Mouse (Mus musculus): ENCODE measurements around the gene Cbfa2t3. TPM values are rescaled to one million over a fixed set of nuclear protein-coding genes. Genes with fewer than 3 reads are reported as not detected.
A peak's percentile ranks its signal among the peaks of the same experiment; 100 is the strongest.

The Cbfa2t3 gene
- total and polyA plus RNA-seq, 2 experiments from 2014 or later: 10.0 to 12.6 TPM

DNA sequence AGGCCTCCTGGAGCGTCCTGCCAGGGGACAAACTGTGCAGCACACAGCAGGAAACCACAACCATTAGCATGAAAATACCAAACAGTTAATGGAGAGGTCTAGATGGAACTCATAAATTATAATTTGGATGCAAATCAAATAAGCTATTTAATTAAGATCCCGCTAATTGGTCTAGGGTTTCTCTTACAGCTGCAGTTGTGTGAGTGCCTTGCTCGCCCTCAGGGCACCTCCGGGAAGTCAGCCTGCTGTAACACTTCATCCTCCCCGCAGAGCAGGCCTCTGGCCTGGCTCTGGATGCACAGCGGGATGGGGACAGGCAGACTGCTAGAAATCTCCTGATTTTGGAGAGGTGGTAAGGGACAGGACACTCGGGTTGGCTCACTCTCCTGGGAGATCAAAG lies 112.7 kb downstream of the Cbfa2t3 start:
- no peak overlapping the region for H3K4me2 ChIP-seq (ENCODE audit: low read depth, low read length)
- no peaks in the 10 kb centered on the region for H3K36me3 ChIP-seq (ENCODE audit: insufficient read depth, low read length)
- no peak for TF ChIP-seq CTCF (IDR thresholded peaks at IDR 0.05; ENCODE audit: low read depth)
- no peaks in the 10 kb centered on the region for H3K4me1 ChIP-seq (ENCODE audit: insufficient read depth, low read length)
- no peak overlapping the region for H3K9ac ChIP-seq (replicated peaks; ENCODE audit: low read length)
- H3K27ac ChIP-seq: no peak overlapping the region
- H3K9me3 ChIP-seq (ENCODE audit: low read length): no peaks in the 10 kb centered on the region
- WGBS: 55% methylated on average over 7 of the region's 7 CpGs
- no peak for ATAC-seq
- no peak for DNase-seq (ENCODE audit: low spot score)
- H3K27me3 ChIP-seq (ENCODE audit: insufficient read depth, low read length): no peaks in the 10 kb centered on the region
- no peak overlapping the region for H3K4me3 ChIP-seq (ENCODE audit: low read length)

- TF ChIP-seq CTCF (IDR thresholded peaks at IDR 0.05; ENCODE audit: low read depth): no peak
- no peak for ATAC-seq
- Histone ChIP-seq H3K9ac (replicated peaks; ENCODE audit: low read length) (no peak overlapping the region), H3K9me3 (ENCODE audit: low read length) (no peaks in the 10 kb centered on the region), H3K27me3 (ENCODE audit: insufficient read depth, low read length) (no peaks in the 10 kb centered on the region), H3K4me1 (ENCODE audit: insufficient read depth, low read length) (no peaks in the 10 kb centered on the region), H3K36me3 (ENCODE audit: insufficient read depth, low read length) (no peaks in the 10 kb centered on the region), H3K4me3 (ENCODE audit: low read length) (no peak overlapping the region), H3K27ac (no peak overlapping the region), H3K4me2 (ENCODE audit: low read depth, low read length) (no peak overlapping the region)
- DNase-seq (ENCODE audit: low spot score): no peak
- WGBS: 73% methylated on average over 14 of the region's 14 CpGs
Observed at GRCm38 (mm10) chr8:122585411-122585891, 113.5 kb downstream of the Cbfa2t3 start.

DNA sequence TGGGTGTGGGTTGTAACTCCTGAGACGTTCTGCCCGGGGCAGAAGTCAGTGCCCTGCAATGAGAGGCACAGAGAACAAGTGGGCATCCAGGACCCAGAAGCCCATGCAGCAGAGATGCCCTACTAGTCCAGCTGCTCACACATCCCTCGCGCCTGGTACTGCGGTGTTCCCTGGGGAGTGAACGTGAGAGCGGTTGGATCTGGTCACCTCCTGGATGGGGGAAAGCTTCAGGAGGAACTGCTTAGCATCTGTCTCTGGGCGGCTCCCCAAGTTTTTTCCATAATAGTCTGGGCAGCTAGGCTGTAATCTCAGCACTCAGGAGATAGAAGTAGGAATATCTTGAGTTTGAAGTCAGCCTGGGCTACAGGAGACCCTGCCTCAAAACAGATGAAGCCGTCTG lies 113.9 kb downstream of the Cbfa2t3 start:
- ATAC-seq (no peak), DNase-seq (ENCODE audit: low spot score) (no peak)
- Histone ChIP-seq H3K4me1 (ENCODE audit: insufficient read depth, low read length) (no peaks in the 10 kb centered on the region), H3K4me2 (ENCODE audit: low read depth, low read length) (no peak overlapping the region), H3K27ac (no peak overlapping the region), H3K9ac (replicated peaks; ENCODE audit: low read length) (no peak overlapping the region), H3K36me3 (ENCODE audit: insufficient read depth, low read length) (no peaks in the 10 kb centered on the region), H3K27me3 (ENCODE audit: insufficient read depth, low read length) (no peaks in the 10 kb centered on the region), H3K4me3 (ENCODE audit: low read length) (no peak overlapping the region), H3K9me3 (ENCODE audit: low read length) (no peaks in the 10 kb centered on the region)
- WGBS: 86% methylated on average over 9 of the region's 9 CpGs
- TF ChIP-seq CTCF (IDR thresholded peaks at IDR 0.05; ENCODE audit: low read depth): no peak

DNA sequence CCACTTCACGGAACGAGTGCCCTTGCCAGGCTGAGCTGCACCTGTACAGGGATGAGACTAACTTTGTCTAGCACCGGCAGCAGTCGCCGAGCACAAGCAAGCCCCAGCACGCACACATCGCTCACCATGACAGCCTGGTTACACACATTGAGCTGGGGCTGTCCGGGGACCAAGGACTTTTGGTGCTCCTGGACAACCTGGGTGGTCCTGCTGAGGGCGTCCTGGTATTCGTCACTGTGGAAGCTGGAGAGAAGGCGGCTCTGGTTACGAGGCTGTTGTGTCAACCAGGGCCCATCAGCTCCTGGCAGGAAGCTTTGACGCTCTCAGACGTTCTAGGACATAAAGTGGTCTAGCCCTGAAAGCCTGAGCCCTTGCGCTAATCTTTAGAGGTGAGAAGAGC lies 118.0 kb downstream of the Cbfa2t3 start:
- ATAC-seq (no peak), DNase-seq (ENCODE audit: low spot score) (no peak)
- WGBS: 79% methylated on average over 14 of the region's 15 CpGs
- Histone ChIP-seq H3K4me2 (ENCODE audit: low read depth, low read length) (no peak overlapping the region), H3K4me1 (ENCODE audit: insufficient read depth, low read length) (peaks cover 7% of the 10 kb centered on the region), H3K4me3 (ENCODE audit: low read length) (no peak overlapping the region), H3K36me3 (ENCODE audit: insufficient read depth, low read length) (no peaks in the 10 kb centered on the region; the same call in 1 of the 2 replicates), H3K9me3 (ENCODE audit: low read length) (no peaks in the 10 kb centered on the region), H3K27ac (no peak overlapping the region), H3K9ac (replicated peaks; ENCODE audit: low read length) (no peak overlapping the region), H3K27me3 (ENCODE audit: insufficient read depth, low read length) (no peaks in the 10 kb centered on the region)
- TF ChIP-seq CTCF (IDR thresholded peaks at IDR 0.05; ENCODE audit: low read depth): no peak

DNA sequence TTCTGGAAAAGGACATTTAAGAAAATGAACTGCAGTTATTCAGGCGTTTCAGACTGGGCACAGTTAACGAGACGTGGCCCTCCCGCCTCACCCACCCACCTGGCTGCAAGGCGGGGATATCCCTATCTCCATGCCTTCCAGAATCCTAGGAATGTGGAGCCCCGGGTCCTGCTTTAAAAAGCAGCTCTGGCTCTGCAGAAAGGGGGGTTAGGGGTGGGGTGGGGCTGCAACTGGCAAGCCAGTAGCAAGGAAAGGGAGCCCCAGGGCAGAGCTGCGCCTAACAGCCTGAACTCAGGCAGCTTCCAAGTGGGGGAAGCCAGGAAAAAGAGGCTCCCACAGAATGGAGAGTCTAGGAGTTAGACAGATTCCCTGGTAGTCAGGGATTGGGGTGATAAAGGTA lies 119.7 kb downstream of the Cbfa2t3 start:
- no peaks in the 10 kb centered on the region; the same call in 1 of the 2 replicates for H3K36me3 ChIP-seq (ENCODE audit: insufficient read depth, low read length)
- H3K9me3 ChIP-seq (ENCODE audit: low read length): no peaks in the 10 kb centered on the region
- peaks cover 24% of the 10 kb centered on the region for H3K4me1 ChIP-seq (ENCODE audit: insufficient read depth, low read length)
- no peak for TF ChIP-seq CTCF (IDR thresholded peaks at IDR 0.05; ENCODE audit: low read depth)
- H3K4me2 ChIP-seq (ENCODE audit: low read depth, low read length): no peak overlapping the region
- 34% methylated on average over 7 of the region's 7 CpGs for WGBS
- ATAC-seq (no peak), DNase-seq (ENCODE audit: low spot score) (no peak)
- no peak overlapping the region for H3K9ac ChIP-seq (replicated peaks; ENCODE audit: low read length)
- H3K27ac ChIP-seq: no peak overlapping the region
- H3K4me3 ChIP-seq (ENCODE audit: low read length): no peak overlapping the region
- H3K27me3 ChIP-seq (ENCODE audit: insufficient read depth, low read length): no peaks in the 10 kb centered on the region

DNA sequence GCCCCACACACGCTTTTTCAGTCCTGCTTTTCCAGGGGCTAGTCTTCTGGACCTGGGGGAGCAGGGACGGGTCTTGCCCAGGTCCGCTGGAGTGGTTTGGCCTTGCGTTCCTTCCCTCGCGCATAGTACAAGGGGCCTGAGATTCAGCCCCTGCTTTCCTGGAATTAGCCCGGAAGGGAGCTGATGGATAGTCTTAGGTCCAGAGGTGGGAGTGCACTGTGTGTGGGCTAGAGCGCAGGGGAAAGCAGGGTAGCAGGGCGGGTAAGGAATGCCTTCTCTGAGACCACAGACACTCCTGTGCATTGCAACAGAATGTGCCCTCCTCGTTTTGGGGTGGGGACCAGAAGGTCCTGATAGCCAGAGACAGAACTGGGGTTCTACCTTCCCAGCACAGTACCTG lies 121.8 kb downstream of the Cbfa2t3 start:
- Histone ChIP-seq H3K9me3 (ENCODE audit: low read length) (no peaks in the 10 kb centered on the region), H3K27me3 (ENCODE audit: insufficient read depth, low read length) (no peaks in the 10 kb centered on the region), H3K4me2 (ENCODE audit: low read depth, low read length) (peak overlapping the region; percentile 74), H3K4me3 (ENCODE audit: low read length) (peak overlapping the region; percentile 45), H3K27ac (peak overlapping the region; percentile 70), H3K4me1 (ENCODE audit: insufficient read depth, low read length) (peaks cover 24% of the 10 kb centered on the region), H3K36me3 (ENCODE audit: insufficient read depth, low read length) (no peaks in the 10 kb centered on the region; the same call in 1 of the 2 replicates), H3K9ac (replicated peaks; ENCODE audit: low read length) (peak overlapping the region; percentile 82)
- ATAC-seq (peak; percentile 25), DNase-seq (ENCODE audit: low spot score) (no peak)
- WGBS: 38% methylated on average over 10 of the region's 10 CpGs
- TF ChIP-seq CTCF (IDR thresholded peaks at IDR 0.05; ENCODE audit: low read depth): no peak

GRCm38 (mm10) chr8:122576648-122577022 lies 122.3 kb downstream of the Cbfa2t3 start, which contains the start of gene Aprt:
Aprt (minus strand) TSS chr8:122576909.
- H3K27me3 ChIP-seq (ENCODE audit: insufficient read depth, low read length): no peaks in the 10 kb centered on the region
- H3K9ac ChIP-seq (replicated peaks; ENCODE audit: low read length): peak within 1 kb of the TSS; percentile 82
- DNase-seq (ENCODE audit: low spot score): peak; percentile 96
- peak within 1 kb of the TSS; percentile 70 for H3K27ac ChIP-seq
- no peak for TF ChIP-seq CTCF (IDR thresholded peaks at IDR 0.05; ENCODE audit: low read depth)
- H3K36me3 ChIP-seq (ENCODE audit: insufficient read depth, low read length): no peaks in the 10 kb centered on the region; the same call in 1 of the 2 replicates
- no peaks in the 10 kb centered on the region for H3K9me3 ChIP-seq (ENCODE audit: low read length)
- WGBS: under 1% methylated on average over 36 of the region's 39 CpGs
- peak within 1 kb of the TSS; percentile 74 for H3K4me2 ChIP-seq (ENCODE audit: low read depth, low read length)
- peaks cover 24% of the 10 kb centered on the region for H3K4me1 ChIP-seq (ENCODE audit: insufficient read depth, low read length)
- peak; percentile 92 for ATAC-seq
- peak within 1 kb of the TSS; percentile 45 for H3K4me3 ChIP-seq (ENCODE audit: low read length)

Measured in hindbrain, postnatal 0 days (tissue).